Comparison of ENCODE assay signal across 8 mouse cellular contexts in the genomic region with DNA sequence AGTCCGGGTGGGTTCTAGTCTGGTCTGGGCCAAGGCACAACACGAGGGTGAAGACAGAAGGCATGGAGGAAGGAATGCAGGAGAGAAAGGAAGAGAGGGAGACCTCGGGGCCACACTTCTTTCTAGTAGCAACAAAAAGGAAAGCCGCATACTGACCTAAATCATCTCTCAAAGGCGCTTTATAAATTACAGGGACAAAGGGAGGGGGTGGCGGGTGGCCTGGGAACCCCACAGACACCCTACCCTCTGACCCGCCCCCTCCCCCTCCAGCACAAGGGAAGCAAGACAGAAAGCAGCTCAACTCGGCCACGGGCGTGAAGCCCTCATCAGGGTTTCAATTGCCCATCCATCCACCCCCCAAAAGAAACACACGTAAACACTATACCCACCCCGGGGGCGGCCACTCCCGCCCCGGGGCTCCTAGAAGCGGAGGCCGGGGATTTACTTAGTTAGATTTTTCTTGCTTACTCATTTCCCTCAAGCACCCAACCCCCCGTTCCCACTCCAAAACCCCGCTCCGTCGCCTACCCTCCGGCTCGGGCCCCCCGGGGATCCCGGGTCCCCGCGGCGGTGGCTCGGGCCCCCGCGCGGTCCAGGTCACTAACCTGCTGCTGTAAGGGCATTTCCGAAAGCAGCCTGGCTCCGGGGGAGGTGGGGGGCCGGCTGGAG. TPM values are rescaled to one million over a fixed set of nuclear protein-coding genes. Genes with fewer than 3 reads are reported as not detected.
DNase-seq lines count a peak whose midpoint lies in the region; ATAC-seq and TF ChIP-seq lines count a peak whose summit lies in the region.

No protein-coding gene starts in this region.

- peak overlapping the region; percentile 83 for H3K27ac ChIP-seq in layer of hippocampus, adult 2 months
- peak overlapping the region; percentile 86 for H3K27ac ChIP-seq in embryonic fibroblast, embryonic 13.5 days (ENCODE audit: insufficient read depth, low read length)
- peak overlapping the region; percentile 87 for H3K27ac ChIP-seq in hindbrain, embryonic 14.5 days
- H3K27ac ChIP-seq in limb, embryonic 12.5 days: peak overlapping the region; percentile 99

- peak overlapping the region; percentile 56 for H3ac ChIP-seq in myocyte (ENCODE audit: control insufficient read depth, insufficient read length)

- H3K4me3 ChIP-seq in layer of hippocampus, adult 2 months: peak overlapping the region; percentile 90
- peak overlapping the region; percentile 83 for H3K4me3 ChIP-seq in embryonic fibroblast, embryonic 13.5 days (ENCODE audit: insufficient read depth, low read length)
- H3K4me3 ChIP-seq in hindbrain, embryonic 14.5 days (replicated peaks; ENCODE audit: low read length): peak overlapping the region; percentile 91
- peak overlapping the region; percentile 93 for H3K4me3 ChIP-seq in limb, embryonic 12.5 days (replicated peaks)
- H3K4me3 ChIP-seq in myocyte: peak overlapping the region; percentile 61

- peaks cover 53% of the 10 kb centered on the region for H3K79me2 ChIP-seq in myocyte (ENCODE audit: control insufficient read depth, insufficient read depth)

- WGBS in hindbrain, embryonic 14.5 days: 2% methylated on average over 31 of the region's 35 CpGs
- 2% methylated on average over 34 of the region's 35 CpGs for WGBS in limb, embryonic 12.5 days

- no peaks in the 10 kb centered on the region for H3K9me3 ChIP-seq in hindbrain, embryonic 14.5 days (ENCODE audit: control insufficient read depth, low read length)
- H3K9me3 ChIP-seq in limb, embryonic 12.5 days: no peaks in the 10 kb centered on the region

- no peaks in the 10 kb centered on the region; the same call in 1 of the 2 replicates for H3K4me1 ChIP-seq in embryonic fibroblast, embryonic 13.5 days (ENCODE audit: control insufficient read depth, insufficient read depth, low read length)
- peaks cover 9% of the 10 kb centered on the region for H3K4me1 ChIP-seq in hindbrain, embryonic 14.5 days (replicated peaks; ENCODE audit: control insufficient read depth, insufficient read depth, low read length)
- H3K4me1 ChIP-seq in limb, embryonic 12.5 days (replicated peaks): peaks cover 35% of the 10 kb centered on the region

- TF ChIP-seq POLR2A in embryonic fibroblast, embryonic 13.5 days (IDR thresholded peaks at IDR 0.05; ENCODE audit: low read depth, low read length): no peak
- no peak for TF ChIP-seq POLR2A in myocyte (IDR thresholded peaks at IDR 0.05; ENCODE audit: insufficient read length, low read depth)

- no peak for TF ChIP-seq CTCF in layer of hippocampus, adult 2 months (conservative IDR thresholded peaks at IDR 0.05)
- TF ChIP-seq CTCF in embryonic fibroblast, embryonic 13.5 days (IDR thresholded peaks at IDR 0.05; ENCODE audit: borderline replicate concordance, insufficient read depth, low read length): no peak

- H3K36me3 ChIP-seq in hindbrain, embryonic 14.5 days (replicated peaks; ENCODE audit: control insufficient read depth, insufficient read depth): no peaks in the 10 kb centered on the region
- H3K36me3 ChIP-seq in limb, embryonic 12.5 days: peaks cover 4% of the 10 kb centered on the region; the same call in 1 of the 2 replicates
- peaks cover 3% of the 10 kb centered on the region for H3K36me3 ChIP-seq in myocyte (ENCODE audit: control insufficient read depth, insufficient read depth)

- peak in 1 of 2 experiments; percentile 23 for DNase-seq in layer of hippocampus, adult 2 months (ENCODE audit: low spot score in 2 of 2)
- no peak for DNase-seq in layer of hippocampus, adult 9-10 months (ENCODE audit: low spot score)
- DNase-seq in adrenal gland, adult 18-20 months (ENCODE audit: low spot score in 2 of 2): peak; percentile 39 to 41
- DNase-seq in hindbrain, embryonic 14.5 days (ENCODE audit: low spot score): no peak

- H3K4me2 ChIP-seq in hindbrain, embryonic 14.5 days (replicated peaks): peak overlapping the region; percentile 94
- H3K4me2 ChIP-seq in limb, embryonic 12.5 days: peak overlapping the region; percentile 76
- H3K4me2 ChIP-seq in myocyte (ENCODE audit: low read depth): peak overlapping the region; percentile 93

- H3K27me3 ChIP-seq in hindbrain, embryonic 14.5 days (ENCODE audit: control insufficient read depth, insufficient read depth, low read length): no peaks in the 10 kb centered on the region
- no peaks in the 10 kb centered on the region for H3K27me3 ChIP-seq in limb, embryonic 12.5 days
- H3K27me3 ChIP-seq in myocyte (ENCODE audit: control insufficient read depth, insufficient read depth, insufficient read length): no peaks in the 10 kb centered on the region

- peak overlapping the region; percentile 91 for H3K9ac ChIP-seq in hindbrain, embryonic 14.5 days
- H3K9ac ChIP-seq in limb, embryonic 12.5 days (replicated peaks): peak overlapping the region; percentile 99

- ATAC-seq in hindbrain, embryonic 14.5 days (ENCODE audit: low FRiP score): 0 out of 2 replicates have a peak, but pooled peaks have one; percentile 0
- ATAC-seq in limb, embryonic 12.5 days (ENCODE audit: insufficient number of reproducible peaks, insufficient read depth, low FRiP score, low TSS enrichment, low read depth): no peak
- no peak for ATAC-seq in monocyte, adult 5-6 weeks (replicated peaks; ENCODE audit: insufficient number of reproducible peaks, low FRiP score, low TSS enrichment, poor library complexity, severe bottlenecking)

TF ChIP-seq in myocyte, 11 proteins besides CTCF, POLR2A, EP300 and RAD21:
- TF ChIP-seq E2F4 (IDR thresholded peaks at IDR 0.05; ENCODE audit: insufficient read depth): no peak
- TF ChIP-seq USF1 (IDR thresholded peaks at IDR 0.05; ENCODE audit: low read depth): no peak
- no peak for TF ChIP-seq MAX (IDR thresholded peaks at IDR 0.05; ENCODE audit: low read depth)
- no peak for TF ChIP-seq SRF (IDR thresholded peaks at IDR 0.05; ENCODE audit: control insufficient read depth, insufficient read length, low read depth)
- TF ChIP-seq REST (IDR thresholded peaks at IDR 0.05; ENCODE audit: insufficient read depth, insufficient read length): no peak
- no peak for TF ChIP-seq TCF12 (IDR thresholded peaks at IDR 0.05; ENCODE audit: insufficient read depth, poor library complexity, severe bottlenecking)
- no peak for TF ChIP-seq MYOG (IDR thresholded peaks at IDR 0.05; ENCODE audit: control insufficient read depth in 1 of 3, insufficient read depth in 1 of 3, insufficient read length in 2 of 3, low read depth in 2 of 3)
- TF ChIP-seq TCF3 (IDR thresholded peaks at IDR 0.05; ENCODE audit: insufficient read length, low read depth): no peak
- TF ChIP-seq POLR2AphosphoS2 (IDR thresholded peaks at IDR 0.05; ENCODE audit: insufficient read length, low read depth): no peak
- TF ChIP-seq CEBPB (IDR thresholded peaks at IDR 0.05; ENCODE audit: insufficient read depth, poor library complexity, severe bottlenecking): no peak
- no peak for TF ChIP-seq MYOD1 (IDR thresholded peaks at IDR 0.05; ENCODE audit: control insufficient read depth in 1 of 3, insufficient read length in 2 of 3, low read depth in 2 of 3)
TF ChIP-seq in myocyte: peak in this region for 0.

RNA-seq across cellular contexts. Expression of gene E2f3, which starts 2.2 kb away (rescaled TPM):
- total RNA-seq in layer of hippocampus, adult 2 months (2021): 10 to 100 TPM; 24.6 to 25.2 TPM
- 10 to 100 TPM in 1 of 2 experiments, 1 to 10 TPM in 1; 6.7 to 10.6 TPM for total RNA-seq in adrenal gland, adult 18-20 months (2021)
- 26.9 and 31.2 TPM in 2 replicates for polyA plus RNA-seq in embryonic fibroblast, embryonic 13.5 days (2011; ENCODE audit: insufficient read length, low read depth, missing spikeins)
- polyA plus RNA-seq in hindbrain, embryonic 14.5 days (2014; fragmentation: Nextera tagmentation; extraction: Ambion mirVana): 5.1 and 5.2 TPM in 2 replicates
- polyA plus RNA-seq in limb, embryonic 12.5 days (2016; fragmentation: Nextera tagmentation; extraction: Ambion mirVana): 20.5 and 22.5 TPM in 2 replicates
- polyA plus RNA-seq in myocyte (2012; fragmentation: generic; extraction: Trizol): 5.6 TPM
- 2.8 to 3.4 TPM (median 3.0 TPM) in 3 replicates for total RNA-seq in monocyte, adult 5-6 weeks (2017)

Comparison
In these comparisons a context has a peak if more than half of its experiments do, and no peak if none do; other contexts are left out.
1. DNase-seq: peak in adrenal gland, adult 18-20 months (2 of 2); none in layer of hippocampus, adult 9-10 months (single experiment) and hindbrain, embryonic 14.5 days (single experiment).
2. Peak in every context shown above with its lines, with median percentiles within 50 percentile points of each other: H3K27ac ChIP-seq, H3K4me3 ChIP-seq and H3K4me2 ChIP-seq.